Mouse (Mus musculus) urinary bladder, adult 18-20 months (tissue): Measurements from ENCODE around the gene Cplx2.

Source experiments
- DNase-seq, 2 experiments: peaks; one replicate each; pipeline ENCODE4 v3.0.0; 2022; ENCODE audit warnings: low spot score in 2 of 2, mixed read lengths in 2 of 2

Gene Cplx2

DNA sequence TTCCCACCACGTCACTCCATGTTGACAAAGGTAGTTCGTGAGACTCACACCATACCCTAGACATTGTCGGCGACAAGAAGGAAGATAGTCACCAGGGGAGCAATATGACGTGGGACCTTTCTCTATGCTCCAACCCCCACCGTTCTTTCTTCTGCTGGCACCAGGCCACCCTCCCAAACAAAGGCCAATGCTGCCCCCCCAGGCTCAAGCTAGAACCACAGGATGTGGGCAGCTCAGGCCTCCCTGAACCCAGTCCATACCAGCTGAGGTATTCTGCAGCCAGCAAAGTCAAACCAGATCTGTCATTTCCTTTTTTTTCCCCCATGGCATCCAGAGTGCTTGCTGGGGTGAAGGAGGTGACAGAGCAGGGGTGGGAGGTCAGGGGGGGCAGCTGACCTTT is 3.4 kb upstream of the Cplx2 start:
- DNase-seq, result no peak

DNA sequence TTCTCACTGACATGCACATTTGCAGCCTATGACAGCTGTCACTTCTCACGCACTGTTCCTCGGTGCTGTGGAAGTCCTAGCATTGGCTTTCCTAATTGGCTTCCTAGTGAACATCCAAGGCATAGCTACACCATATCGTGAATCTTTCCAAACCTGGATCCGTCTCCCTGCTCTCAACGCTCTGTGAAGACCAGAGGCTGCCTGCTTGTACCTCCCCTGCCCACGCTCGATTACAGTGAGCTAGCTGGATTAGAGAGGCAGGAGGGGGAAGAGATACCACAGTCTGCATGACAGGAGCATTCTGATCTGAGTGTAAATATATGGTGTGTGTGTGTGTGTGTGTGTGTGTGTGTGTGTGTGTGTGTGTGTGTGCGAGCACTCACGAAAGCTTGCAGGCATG is 3.0 kb upstream of the Cplx2 start:
- no peak for DNase-seq

DNA sequence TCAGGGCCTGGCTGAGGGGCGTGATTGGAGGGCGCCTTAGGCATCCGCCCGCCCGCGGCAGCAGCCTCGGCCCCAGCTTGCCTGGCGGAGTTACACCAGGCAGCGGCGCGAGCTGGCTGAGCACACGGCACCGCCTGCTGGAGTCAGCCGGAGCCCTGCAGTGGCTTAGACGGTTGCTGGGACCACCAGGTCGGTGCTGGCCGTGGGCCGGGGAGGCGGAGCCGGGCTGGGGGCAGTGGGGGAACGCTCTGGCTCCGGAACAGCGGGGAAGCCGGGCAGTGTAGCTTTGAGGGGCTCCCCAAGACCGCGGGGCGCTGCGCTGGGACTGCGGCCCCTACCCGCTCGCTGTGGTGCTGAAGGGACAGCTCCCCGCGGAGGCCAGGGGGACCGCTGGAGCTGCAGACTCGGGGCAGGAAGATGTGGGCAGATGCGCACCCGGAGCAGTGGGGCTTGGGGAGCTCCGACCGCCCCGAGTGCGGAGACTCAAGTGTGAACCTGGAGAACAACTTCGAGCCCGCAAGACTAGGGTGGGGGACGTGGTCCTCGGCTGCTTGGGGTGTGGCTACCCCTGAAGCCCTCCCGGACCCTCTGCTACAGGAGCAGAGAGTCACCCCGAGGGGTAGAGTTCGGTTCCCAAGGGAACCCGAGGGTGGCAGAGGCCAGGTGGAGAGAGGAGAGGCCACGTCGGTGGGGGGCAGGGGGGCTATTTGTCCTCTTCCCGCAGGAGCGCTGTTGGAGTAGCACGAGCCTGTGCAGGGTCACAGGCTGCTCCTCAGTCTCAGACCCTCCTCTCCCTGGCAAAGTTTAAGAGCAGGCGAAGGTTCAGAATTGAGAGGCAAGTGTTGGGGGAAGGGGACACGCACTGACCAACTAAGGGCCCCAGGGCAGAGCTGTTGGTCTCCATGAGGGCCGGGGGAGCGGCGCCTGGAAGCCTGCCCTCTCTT is 510 bp downstream of the Cplx2 start:
- peak; percentile 47 to 84 for DNase-seq

- peak; percentile 3 to 14 for DNase-seq
These were observed 1.5 kb downstream of the Cplx2 start for GRCm38 (mm10) chr13:54372665-54373064.

- DNase-seq, result no peak
These were observed 3.1 kb downstream of the Cplx2 start for GRCm38 (mm10) chr13:54374106-54374706.

DNA sequence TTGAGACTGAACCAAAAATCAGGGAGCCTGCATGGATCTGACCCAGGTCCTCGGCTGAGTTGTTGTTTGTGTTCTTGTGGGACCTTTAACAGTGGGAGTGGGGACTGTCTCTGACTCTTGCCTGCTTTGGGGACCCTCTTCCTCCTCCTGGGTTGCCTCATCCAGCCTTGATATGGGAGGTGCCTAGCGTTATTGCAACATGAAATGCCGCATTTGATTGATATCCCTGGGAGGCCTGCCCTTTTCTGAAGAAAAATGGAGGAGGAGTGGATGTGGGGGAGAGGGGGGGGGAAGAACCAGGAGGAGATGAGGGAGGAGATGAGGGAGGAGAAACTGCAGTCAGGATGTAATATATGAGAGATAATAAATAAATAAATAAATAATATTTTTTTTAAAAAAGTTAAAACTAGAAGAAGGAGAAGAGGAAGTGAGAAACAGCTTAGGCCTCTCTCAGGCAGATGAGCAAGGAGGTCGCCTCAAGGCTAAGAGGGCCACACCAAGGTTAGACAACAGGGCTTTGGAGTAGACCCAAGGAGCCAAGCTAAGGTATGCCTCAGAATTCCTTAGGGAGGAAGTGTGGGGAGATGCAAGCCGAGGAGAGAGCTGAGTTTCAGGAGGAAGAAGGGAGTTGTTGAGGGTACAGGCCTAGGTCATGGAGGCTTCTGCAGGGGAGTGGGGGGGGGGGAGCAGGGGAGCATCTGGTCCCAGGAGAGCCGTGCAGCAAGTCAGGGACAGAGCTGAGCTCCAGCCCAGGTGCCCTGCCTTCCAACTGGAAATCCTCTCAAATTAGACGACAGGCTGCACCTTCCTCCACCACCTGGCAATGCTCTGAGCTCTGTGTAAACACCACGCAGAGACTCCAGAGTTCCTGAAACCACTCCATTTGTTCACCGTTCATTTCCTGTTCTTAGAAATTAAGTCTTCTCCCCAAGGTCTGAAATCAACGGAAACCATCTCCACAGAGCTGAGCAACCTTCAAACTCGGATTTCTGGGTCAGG is 4.6 kb downstream of the Cplx2 start:
- no peak for DNase-seq

DNA sequence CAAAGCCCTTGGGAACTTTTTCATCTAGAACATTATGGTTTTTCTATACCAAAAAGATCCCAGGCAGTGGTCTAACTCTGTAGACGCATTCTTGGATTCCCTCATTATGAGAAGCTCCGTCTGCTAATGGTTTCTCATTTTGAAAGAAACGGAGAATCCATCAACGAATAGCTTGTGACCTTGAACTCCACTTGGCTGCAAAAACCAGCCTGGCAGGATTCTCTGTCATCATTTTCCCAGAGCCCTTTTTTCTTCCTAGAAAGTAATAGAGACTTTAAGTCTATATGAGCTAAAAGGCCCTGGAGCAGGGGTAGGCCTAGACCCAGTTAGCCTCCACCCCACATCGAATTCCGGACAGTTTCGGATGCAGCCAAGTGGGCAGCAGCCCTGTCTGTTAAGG is 5.6 kb downstream of the Cplx2 start:
- DNase-seq, result no peak

DNA sequence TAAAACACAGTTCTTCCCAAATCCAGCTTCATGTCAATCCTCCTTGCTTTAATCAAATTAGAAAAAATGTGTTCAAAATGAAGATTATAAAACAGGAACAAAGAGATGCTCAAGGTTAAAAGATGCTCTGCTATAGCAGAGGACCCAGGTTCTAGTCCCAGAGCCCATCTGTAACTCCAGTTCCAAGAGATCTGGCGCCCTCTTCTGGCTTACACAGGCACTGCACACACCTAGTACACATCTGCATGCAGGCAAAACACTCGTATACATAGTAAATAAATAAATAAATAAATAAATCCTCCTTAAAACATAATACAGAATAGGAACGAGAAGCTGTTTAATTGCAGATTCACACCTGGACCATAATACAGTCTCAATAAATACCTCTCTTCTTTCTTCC is 6.9 kb downstream of the Cplx2 start:
- no peak for DNase-seq

- no peak for DNase-seq
These were observed 9.3 kb downstream of the Cplx2 start for GRCm38 (mm10) chr13:54380421-54380820.

GRCm38 (mm10) chr13:54381396-54381795 is 10.2 kb downstream of the Cplx2 start:
- no peak for DNase-seq

GRCm38 (mm10) chr13:54383531-54383930 is 12.4 kb downstream of the Cplx2 start:
- DNase-seq, result no peak

- no peak for DNase-seq
These were observed 13.4 kb downstream of the Cplx2 start for GRCm38 (mm10) chr13:54384518-54384917.

DNA sequence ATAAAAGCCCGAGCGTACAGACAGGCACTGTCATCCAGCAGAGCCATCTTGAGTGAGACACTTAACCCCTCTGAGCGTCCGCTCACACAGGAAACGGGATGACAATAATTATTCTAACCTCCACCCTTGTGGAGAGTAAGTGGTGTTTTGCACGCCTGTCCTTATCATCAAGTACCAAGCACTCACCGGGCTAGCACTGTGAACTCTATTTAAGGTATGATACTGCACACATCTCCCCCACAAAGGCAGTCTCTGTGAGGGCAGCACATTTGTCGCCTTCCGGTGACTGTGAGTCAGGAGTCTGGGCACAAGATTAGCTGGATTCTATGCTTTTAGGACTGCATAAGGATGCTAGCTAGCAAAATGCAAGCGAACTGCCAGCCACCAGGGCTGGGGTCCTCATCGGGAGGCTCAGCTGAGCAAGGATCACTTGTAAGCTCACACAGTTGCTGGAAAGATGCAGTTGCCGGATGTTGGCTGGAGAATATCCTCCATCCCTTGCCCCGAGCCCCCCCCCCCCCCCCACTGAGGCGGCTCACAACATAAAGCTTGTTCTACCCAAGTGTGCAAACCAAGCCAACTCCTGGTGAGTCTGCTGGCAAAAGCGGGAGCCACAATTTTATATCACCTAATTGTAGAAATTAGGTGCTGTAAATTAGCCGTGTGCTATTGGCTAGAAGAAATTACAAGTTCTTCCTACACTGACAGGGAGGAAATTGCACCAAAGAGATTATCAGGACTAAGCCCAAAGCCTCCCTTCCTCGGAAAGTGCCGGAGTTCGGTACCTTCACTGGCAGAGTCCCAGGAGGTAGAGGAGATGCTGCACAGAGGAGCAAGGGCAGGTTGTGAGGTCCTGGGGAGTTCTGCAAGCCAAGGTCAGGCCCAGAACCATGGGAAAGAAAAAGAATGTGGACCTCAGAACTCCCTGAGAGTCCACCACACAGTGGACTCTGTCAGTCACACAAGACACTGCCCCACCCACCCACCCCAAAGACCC is 14.2 kb downstream of the Cplx2 start:
- DNase-seq, result no peak

DNA sequence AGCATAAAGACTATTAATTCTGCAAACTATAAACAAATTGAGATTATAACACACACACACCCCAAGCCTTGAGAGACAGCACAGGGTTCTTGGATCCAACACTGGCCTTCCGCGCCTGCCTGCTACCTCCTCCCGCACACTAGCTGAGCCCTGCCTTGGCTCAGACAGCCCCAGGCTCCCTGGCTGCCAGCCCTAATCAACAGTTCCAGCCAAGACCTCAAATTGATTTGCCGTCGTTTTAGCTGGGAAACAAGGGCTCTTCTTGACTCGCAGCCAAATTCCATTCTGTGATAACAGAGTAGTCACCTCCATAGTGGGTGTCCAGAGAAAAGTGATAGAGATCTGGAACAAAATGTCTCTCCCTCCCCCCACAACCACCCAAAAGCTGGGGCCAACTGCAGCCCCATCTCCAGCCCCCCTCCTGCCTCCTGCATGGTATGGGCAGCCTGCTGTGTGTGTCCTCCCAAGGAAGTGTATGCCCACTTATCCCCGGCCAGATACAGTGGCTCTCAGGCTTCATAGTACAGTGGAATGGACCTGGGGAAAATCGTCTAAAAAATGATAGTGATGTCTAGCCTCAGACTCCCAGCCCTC is 18.9 kb downstream of the Cplx2 start:
- no peak for DNase-seq

GRCm38 (mm10) chr13:54390565-54391013 is 19.4 kb downstream of the Cplx2 start:
- no peak for DNase-seq

DNA sequence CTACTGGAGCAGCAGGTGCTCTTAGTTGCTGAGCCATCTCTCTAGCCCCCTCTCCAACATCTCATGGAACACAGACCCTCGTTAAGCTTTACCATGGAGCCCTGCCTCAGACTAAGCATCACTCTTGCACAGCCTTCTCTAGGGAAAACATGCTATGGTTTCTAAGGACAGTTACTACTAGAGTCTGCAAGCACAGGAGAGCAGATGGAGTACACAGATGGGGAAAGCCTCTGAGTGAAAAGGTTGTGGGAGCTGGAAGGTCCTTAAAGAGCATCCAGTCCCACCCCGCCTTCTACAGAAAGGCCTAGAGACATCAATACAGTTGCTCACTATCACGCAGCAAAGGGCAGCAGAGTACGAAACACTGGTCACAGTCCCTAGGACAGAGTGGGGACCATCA is 20.2 kb downstream of the Cplx2 start:
- DNase-seq, result no peak

- DNase-seq, result no peak
These were observed 25.9 kb downstream of the Cplx2 start for GRCm38 (mm10) chr13:54397069-54397468.

- DNase-seq, result no peak
These were observed 29.5 kb downstream of the Cplx2 start for GRCm38 (mm10) chr13:54400565-54401179.

DNA sequence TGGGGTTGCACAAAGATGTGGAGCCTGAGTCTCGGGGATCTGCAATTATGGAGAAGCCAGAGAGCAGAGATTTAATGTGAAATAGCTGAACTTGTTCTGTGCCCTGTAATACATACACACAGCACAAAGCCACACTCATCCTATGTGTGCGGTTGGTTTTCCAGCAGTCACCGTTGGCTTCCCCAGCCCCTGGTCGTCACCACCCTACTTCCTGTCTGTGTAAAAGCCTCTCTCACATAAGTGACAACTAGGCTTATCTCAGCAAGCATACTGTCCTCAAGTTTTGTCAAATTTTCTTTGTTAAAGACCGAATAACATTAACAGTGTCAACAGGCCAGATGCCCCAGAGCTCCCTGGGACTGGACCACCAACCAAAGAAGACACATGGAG is 30.0 kb downstream of the Cplx2 start:
- DNase-seq, result no peak

DNA sequence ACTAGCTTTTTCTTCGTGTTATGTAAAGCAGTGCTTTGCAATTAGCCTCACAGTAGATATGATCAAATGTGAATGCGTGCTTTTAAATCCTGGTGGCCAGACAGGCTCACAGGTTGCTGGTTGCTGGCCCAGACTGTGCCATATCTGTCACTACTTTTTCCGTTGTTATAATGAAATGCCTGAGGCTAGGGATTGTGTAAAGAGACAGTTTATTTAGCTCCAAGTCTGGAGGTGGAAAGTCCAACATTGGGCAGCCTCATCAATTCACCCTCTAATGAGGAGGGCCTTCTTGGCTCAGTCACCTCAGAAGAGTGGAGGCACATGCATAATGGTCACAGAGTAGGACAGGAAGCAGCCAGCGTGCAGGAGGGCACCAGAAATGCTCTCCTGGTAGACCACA is 31.2 kb downstream of the Cplx2 start:
- no peak for DNase-seq
